Mouse (Mus musculus) cerebellum, adult (tissue): ENCODE data around the gene Ccdc152.
"Not testable (repeated sequence)": the region's sequence is repeated elsewhere in the genome, so short reads cannot be mapped to it uniquely, and the experiment has no call there.

ENCODE experiments used
- ATAC-seq: cut with Nextera tagmentation; 2 replicates; pipeline ENCODE4 v1.9.2; 2017; ENCODE audit warnings: mild to moderate bottlenecking, moderate library complexity, mixed read lengths; ENCODE audit not compliant: insufficient number of reproducible peaks, low FRiP score, low TSS enrichment

The Ccdc152 gene

DNA sequence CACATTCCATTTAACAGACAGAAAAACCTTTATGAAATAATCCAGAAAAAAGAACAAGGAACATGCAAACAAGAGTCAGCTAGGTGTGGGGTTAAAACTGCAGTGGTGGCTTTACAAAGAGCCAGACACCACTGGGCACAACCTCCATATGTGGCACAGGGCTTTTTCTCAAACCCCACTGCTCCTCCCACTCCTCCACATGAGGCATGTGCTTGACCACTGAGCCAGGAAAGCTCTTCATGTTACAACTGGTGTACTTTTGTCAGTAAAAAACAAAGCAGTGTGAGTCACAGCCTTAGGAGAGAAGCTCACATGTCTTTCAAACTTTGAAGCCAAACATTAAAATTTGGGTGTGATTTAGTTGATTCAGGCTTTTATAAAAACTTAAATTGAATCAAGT is 22.1 kb downstream of the Ccdc152 start:
- ATAC-seq, result no peak

- ATAC-seq, result no peak
Measured at GRCm38 (mm10) chr15:3279242-3279641, 24.1 kb downstream of the Ccdc152 start.

- ATAC-seq, result no peak
Measured at GRCm38 (mm10) chr15:3277391-3277790, 25.9 kb downstream of the Ccdc152 start.

DNA sequence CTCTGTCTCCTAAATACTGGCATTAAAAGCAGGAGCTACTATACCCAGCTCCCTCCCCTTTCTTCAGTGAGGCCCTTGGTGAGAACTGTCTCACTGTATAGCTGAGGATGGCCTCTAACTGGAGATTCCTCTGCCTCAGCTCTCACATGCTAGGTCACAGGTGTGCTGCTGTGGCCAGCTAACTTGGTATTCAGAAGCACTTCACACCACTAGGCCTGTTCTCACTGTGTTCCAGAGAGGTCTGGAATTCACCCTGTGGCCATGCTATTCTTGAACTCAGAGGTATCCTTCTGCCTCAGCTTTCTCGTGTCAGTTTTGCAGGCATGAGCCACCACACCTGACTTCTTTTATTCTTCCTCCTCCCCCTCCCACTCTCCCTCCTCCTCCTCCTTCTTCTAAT is 30.1 kb downstream of the Ccdc152 start:
- no peak for ATAC-seq

GRCm38 (mm10) chr15:3271216-3271615 is 32.1 kb downstream of the Ccdc152 start:
- ATAC-seq, result no peak

- 0 out of 2 replicates have a peak, but pooled peaks have one; percentile 31 for ATAC-seq
Measured at GRCm38 (mm10) chr15:3270646-3271077, 32.7 kb downstream of the Ccdc152 start.

DNA sequence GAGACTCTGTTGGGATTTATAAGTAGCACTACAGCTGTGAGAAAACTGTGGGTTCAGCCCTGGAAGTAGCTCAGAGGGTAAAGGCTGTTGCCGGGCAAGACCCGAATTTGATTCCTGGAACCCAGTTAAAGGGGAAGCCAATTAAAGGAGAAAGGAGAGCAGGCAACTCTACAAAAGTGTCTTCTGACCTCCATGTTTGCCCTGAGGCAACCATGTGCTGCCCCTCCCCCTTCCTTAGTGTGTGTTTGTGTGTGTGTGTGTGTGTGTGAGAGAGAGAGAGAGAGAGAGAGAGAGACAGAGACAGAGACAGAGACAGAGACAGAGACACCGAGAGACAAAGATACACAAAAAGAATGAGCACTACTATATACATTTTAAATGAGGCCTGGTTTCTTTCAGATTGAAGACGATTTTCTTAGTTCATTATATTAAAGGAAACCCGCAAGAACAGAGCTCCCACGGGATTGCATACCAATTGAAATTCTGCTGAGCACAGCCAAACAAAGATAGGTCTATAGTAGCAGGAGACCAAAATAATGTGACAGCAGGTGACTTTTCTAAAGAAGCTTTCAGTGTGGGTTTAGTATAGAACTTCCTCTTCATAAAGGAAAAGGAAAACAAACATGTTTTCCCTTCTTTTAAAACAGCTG is 33.2 kb downstream of the Ccdc152 start:
- no peak for ATAC-seq

- ATAC-seq, result no peak
Measured at GRCm38 (mm10) chr15:3269496-3269895, 33.8 kb downstream of the Ccdc152 start.

DNA sequence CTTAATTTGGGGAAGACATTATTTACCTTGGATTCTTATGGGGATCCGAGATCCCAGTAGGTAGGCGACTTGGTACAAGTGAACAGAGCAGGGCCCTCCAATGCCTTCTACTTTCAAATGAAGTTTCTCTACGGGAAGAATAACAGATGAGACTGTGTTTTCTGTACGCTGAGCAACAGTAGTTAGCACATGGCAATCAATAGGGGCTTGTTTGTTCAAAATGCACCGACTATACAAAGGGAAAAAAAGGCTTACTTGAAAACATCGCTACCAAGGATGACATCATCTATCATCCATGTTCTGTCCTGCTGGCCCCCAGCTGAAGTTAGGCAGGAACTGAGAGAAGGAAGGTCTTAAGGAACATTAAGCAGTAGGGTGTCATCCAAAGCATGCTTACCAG is 35.1 kb downstream of the Ccdc152 start, which contains the start of gene Selenop:
Selenop (plus strand) TSS at position 301 of the 400 bp plus-strand sequence.
- no peak for ATAC-seq

GRCm38 (mm10) chr15:3264828-3265227 is 38.5 kb downstream of the Ccdc152 start:
- ATAC-seq, result no peak

GRCm38 (mm10) chr15:3264293-3264692 is 39.0 kb downstream of the Ccdc152 start:
- no peak for ATAC-seq

- ATAC-seq, result no peak
Measured at GRCm38 (mm10) chr15:3262883-3263282, 40.4 kb downstream of the Ccdc152 start.

- ATAC-seq, result no peak
Measured at GRCm38 (mm10) chr15:3260309-3260708, 43.0 kb downstream of the Ccdc152 start.

DNA sequence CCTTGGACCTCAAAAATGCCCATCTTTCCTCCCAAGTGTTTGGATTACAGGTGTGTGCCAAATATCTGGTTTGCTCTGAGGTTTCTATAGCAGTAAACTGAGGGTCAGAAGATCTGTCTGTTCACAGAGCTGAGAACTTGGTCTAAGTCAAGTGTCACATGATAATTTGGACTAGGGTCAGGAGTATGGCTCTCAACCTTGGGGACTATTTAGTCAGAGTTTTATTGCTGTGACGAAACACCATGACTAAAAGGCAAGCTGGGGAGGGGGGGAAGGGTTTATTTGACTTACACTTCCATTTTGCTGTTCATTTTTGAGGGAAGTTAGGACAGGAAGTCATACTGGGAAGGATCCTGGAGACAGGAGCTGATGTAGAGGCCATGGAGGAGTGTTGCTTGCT is 44.3 kb downstream of the Ccdc152 start:
- ATAC-seq, result no peak

GRCm38 (mm10) chr15:3251718-3252067 is 51.6 kb downstream of the Ccdc152 start:
- no peak for ATAC-seq

GRCm38 (mm10) chr15:3251031-3251717 is 52.2 kb downstream of the Ccdc152 start:
- no peak for ATAC-seq

- no peak for ATAC-seq
Measured at GRCm38 (mm10) chr15:3250620-3251019, 52.7 kb downstream of the Ccdc152 start.

DNA sequence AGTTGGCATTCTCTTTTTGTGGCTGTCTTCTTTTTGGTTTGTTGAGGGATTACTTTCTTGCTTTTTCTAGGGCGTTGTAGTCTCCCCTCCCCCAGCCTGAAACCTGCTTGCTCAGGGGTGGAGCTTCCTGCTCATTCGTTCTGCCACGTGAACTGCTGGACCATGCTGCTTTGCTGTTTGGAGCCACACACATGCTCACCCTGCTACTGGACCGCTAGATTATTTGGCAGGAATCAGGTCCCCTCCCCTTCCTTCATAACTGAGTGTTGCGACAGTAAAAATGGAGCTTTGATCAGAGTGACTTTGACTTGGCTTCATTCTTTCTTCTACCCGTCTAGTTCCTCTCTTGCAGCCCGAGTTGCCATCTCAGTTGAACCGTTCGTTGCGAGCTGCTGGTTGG is 58.3 kb downstream of the Ccdc152 start:
- ATAC-seq, result not testable (repeated sequence)

DNA sequence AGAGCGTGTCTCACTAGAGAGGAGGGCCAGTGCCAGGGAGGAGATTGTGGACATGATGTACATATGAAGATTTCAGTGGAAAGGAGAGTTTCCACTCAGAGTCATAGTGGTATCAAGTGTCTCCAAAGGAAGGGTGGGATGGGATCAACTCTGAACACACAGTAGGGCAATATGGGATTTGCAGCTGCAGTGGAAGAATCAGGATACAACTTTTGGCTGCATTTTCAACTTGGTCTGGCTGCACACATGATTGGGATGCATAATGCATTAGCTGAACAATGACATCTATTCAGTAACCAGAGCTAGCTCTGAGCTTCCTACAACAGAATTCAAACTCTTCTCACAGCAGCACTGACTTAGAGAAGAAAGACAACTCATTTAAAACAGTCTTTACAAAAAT is 65.4 kb downstream of the Ccdc152 start:
- no peak for ATAC-seq

DNA sequence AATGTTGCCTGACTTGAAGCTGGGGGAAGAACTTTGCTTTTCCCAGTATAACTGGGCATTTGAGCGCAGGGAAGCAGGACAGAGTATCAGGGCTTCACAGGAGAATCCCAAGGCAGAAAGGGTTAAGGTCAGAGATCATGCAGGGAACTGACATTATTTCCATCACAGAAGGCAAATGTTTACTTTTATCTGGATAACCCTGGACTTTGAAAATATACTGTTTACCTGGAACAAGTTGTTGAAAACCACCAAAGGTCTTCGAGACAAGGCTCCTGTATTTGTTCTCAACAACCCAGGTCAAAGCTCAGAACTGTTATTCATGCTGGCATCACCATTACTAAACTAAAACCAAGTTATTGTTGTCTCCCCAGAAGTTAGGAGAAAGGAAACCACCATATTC is 67.0 kb downstream of the Ccdc152 start:
- no peak for ATAC-seq

- ATAC-seq, result no peak
Measured at GRCm38 (mm10) chr15:3233837-3234551, 69.3 kb downstream of the Ccdc152 start.
